Comparison of ENCODE assay signal across 8 mouse cellular contexts in the genomic region with DNA sequence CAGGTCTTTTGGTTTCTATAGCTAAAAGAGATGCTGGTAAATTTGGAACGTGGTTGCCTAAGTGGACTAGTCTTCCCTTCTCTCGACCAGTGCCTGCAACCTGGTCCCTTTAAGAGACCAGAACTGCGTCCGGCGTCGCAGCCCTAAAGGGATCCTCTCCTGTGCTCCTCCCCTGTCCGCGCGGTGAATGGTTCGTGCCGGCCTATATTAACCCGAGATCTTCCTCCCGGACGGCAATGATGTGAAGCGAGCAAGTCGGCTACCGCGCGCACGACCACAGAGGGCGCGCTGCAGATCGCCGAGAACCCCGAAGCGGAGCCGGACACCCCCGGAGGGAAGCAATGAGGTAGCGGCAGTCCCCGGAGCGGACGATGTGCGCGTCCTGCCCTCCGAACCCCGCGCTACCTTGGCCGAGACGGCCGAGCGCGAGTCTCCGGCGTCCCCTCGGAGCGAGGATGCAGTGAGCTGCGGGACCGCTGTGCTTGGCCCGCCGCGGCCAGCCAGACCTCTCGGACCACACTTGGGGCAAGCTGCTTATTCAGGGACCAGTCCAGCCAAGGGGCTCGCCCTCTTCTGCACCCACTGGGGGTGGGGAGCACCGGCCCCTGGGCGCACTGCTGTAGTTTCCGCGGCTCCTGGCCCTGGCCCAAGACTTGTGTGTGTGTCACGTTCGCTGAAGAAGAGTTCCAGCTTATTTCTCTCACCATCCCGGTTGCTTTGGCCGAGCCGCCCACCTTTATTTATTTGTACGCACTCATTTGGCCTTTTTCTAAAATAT. TPM values are rescaled to one million over a fixed set of nuclear protein-coding genes. Genes with fewer than 3 reads are reported as not detected.
DNase-seq lines count a peak whose midpoint lies in the region; ATAC-seq and TF ChIP-seq lines count a peak whose summit lies in the region.

Fam43a (plus strand) TSS at position 233 of the 778 bp plus-strand sequence.

- peak within 1 kb of the TSS; percentile 67 for H3K4me3 ChIP-seq in embryonic facial prominence, embryonic 13.5 days
- peak within 1 kb of the TSS; percentile 48 for H3K4me3 ChIP-seq in kidney, embryonic 14.5 days (ENCODE audit: low read length)
- H3K4me3 ChIP-seq in liver, adult 2 months (ENCODE audit: insufficient read depth, low read depth, low read length): peak within 1 kb of the TSS; percentile 77

- H3K9me3 ChIP-seq in embryonic facial prominence, embryonic 13.5 days: no peaks in the 10 kb centered on the region
- H3K9me3 ChIP-seq in kidney, embryonic 14.5 days (ENCODE audit: control insufficient read depth, low read length): no peaks in the 10 kb centered on the region

- H3K36me3 ChIP-seq in embryonic facial prominence, embryonic 13.5 days: no peaks in the 10 kb centered on the region
- H3K36me3 ChIP-seq in kidney, embryonic 14.5 days (ENCODE audit: control insufficient read depth, insufficient read depth, low read length): no peaks in the 10 kb centered on the region
- H3K36me3 ChIP-seq in liver, adult 2 months (ENCODE audit: control insufficient read depth, insufficient read depth, low read length): no peaks in the 10 kb centered on the region

- H3K9ac ChIP-seq in embryonic facial prominence, embryonic 13.5 days: peak within 1 kb of the TSS; percentile 83
- peak within 1 kb of the TSS; percentile 64 for H3K9ac ChIP-seq in kidney, embryonic 14.5 days (ENCODE audit: low read depth, low read length)
- peak within 1 kb of the TSS; percentile 90 for H3K9ac ChIP-seq in liver, adult 2 months (ENCODE audit: low read depth, low read length)

- TF ChIP-seq CTCF in liver, adult 2 months (IDR thresholded peaks at IDR 0.05; ENCODE audit: low read depth, low read length): peak; percentile 45

- peak within 1 kb of the TSS; percentile 97 for H3K4me2 ChIP-seq in embryonic facial prominence, embryonic 13.5 days
- peak within 1 kb of the TSS; percentile 93 for H3K4me2 ChIP-seq in kidney, embryonic 14.5 days (replicated peaks; ENCODE audit: low read depth, low read length)

- peaks cover 51% of the 10 kb centered on the region for H3K4me1 ChIP-seq in embryonic facial prominence, embryonic 13.5 days
- peaks cover 38% of the 10 kb centered on the region for H3K4me1 ChIP-seq in kidney, embryonic 14.5 days (ENCODE audit: control insufficient read depth, insufficient read depth, low read length)
- H3K4me1 ChIP-seq in liver, adult 2 months (ENCODE audit: control insufficient read depth, insufficient read depth, low read length): peaks cover 11% of the 10 kb centered on the region

- WGBS in embryonic facial prominence, embryonic 13.5 days: under 1% methylated on average over 63 of the region's 63 CpGs
- WGBS in kidney, embryonic 14.5 days: under 1% methylated on average over 63 of the region's 63 CpGs
- under 1% methylated on average over 58 of the region's 63 CpGs for WGBS in liver, adult 2 months

- peak; percentile 97 for TF ChIP-seq POLR2A in liver, adult 2 months (IDR thresholded peaks at IDR 0.05; ENCODE audit: extremely low read depth, insufficient read depth, low read length)

- DNase-seq in 3T3-L1 (ENCODE audit: low read depth, low spot score): peak; percentile 96
- DNase-seq in adrenal gland, postnatal 25 days: peak; percentile 92
- peak; percentile 96 to 98 for DNase-seq in heart, adult 9 months (ENCODE audit: low spot score in 2 of 2)
- DNase-seq in liver, adult 2 months (ENCODE audit: extremely low read depth, low read depth, low spot score): peak; percentile 90
- DNase-seq in spleen, postnatal 36 days (ENCODE audit: low spot score in 2 of 2): peak; percentile 94 to 95

- peaks cover 56% of the 10 kb centered on the region for H3K27me3 ChIP-seq in embryonic facial prominence, embryonic 13.5 days
- H3K27me3 ChIP-seq in kidney, embryonic 14.5 days (ENCODE audit: control insufficient read depth, insufficient read depth, low read length): peaks cover 21% of the 10 kb centered on the region
- H3K27me3 ChIP-seq in liver, adult 2 months (ENCODE audit: control insufficient read depth, insufficient read depth, low read length): no peaks in the 10 kb centered on the region

- H3K27ac ChIP-seq in embryonic facial prominence, embryonic 13.5 days: peak within 1 kb of the TSS; percentile 51
- peak within 1 kb of the TSS; percentile 52; the same call in 1 of the 2 replicates for H3K27ac ChIP-seq in kidney, embryonic 14.5 days (ENCODE audit: low read depth, low read length)
- peak within 1 kb of the TSS; percentile 69 for H3K27ac ChIP-seq in liver, adult 2 months (replicated peaks; ENCODE audit: insufficient read depth, low read depth, low read length)

- H3K79me2 ChIP-seq in liver, adult 2 months (ENCODE audit: control insufficient read depth, insufficient read depth, low read length): peaks cover 3% of the 10 kb centered on the region; the same call in 1 of the 2 replicates

- peak; percentile 34; the same call in 1 of the 2 replicates for ATAC-seq in embryonic facial prominence, embryonic 13.5 days (ENCODE audit: insufficient number of reproducible peaks, insufficient read depth, low FRiP score, low TSS enrichment, low read depth)
- ATAC-seq in kidney, embryonic 14.5 days (ENCODE audit: low FRiP score, low TSS enrichment): peak; percentile 81
- ATAC-seq in monocyte, adult 5-6 weeks (replicated peaks; ENCODE audit: insufficient number of reproducible peaks, low FRiP score, low TSS enrichment, poor library complexity, severe bottlenecking): peak; percentile 80

RNA-seq across cellular contexts. Expression of gene Fam43a, which starts in this region (rescaled TPM):
- 20.4 and 30.0 TPM in 2 replicates for total RNA-seq in adrenal gland, postnatal 25 days (2021)
- polyA plus RNA-seq in embryonic facial prominence, embryonic 13.5 days (2015; fragmentation: Nextera tagmentation; extraction: Ambion mirVana): 13.2 and 16.8 TPM in 2 replicates
- 7.2 and 9.2 TPM in 2 replicates for polyA plus RNA-seq in kidney, embryonic 14.5 days (2014; fragmentation: Nextera tagmentation; extraction: Ambion mirVana)
- total RNA-seq in liver, adult 2 months (2014; rRNA removed): 4.2 and 6.7 TPM in 2 replicates
- polyA plus RNA-seq in liver, adult 2 months (2012; rRNA removed): 4.4 and 4.7 TPM in 2 replicates
- 18.4 to 27.0 TPM (median 26.3 TPM) in 3 replicates for total RNA-seq in monocyte, adult 5-6 weeks (2017)

Comparison
In these comparisons a context has a peak if more than half of its experiments do, and no peak if none do; other contexts are left out.
1. Peak in every context shown above with its lines: DNase-seq, ATAC-seq, H3K4me3 ChIP-seq and H3K27ac ChIP-seq.